Mouse (Mus musculus) lung, postnatal 0 days (tissue): ENCODE measurements around the gene Itga2b.

ENCODE experiments used
- CTCF ChIP-seq: IDR thresholded peaks from 2 replicates; pipeline ENCODE4 v1.5.1; 2016; ENCODE audit warnings: antibody characterized with exemption, mild to moderate bottlenecking
- EP300 ChIP-seq: IDR thresholded peaks from 2 replicates; pipeline ENCODE4 v1.6.1; 2016; ENCODE audit warnings: antibody characterized with exemption, mild to moderate bottlenecking, control low read depth

DNA sequence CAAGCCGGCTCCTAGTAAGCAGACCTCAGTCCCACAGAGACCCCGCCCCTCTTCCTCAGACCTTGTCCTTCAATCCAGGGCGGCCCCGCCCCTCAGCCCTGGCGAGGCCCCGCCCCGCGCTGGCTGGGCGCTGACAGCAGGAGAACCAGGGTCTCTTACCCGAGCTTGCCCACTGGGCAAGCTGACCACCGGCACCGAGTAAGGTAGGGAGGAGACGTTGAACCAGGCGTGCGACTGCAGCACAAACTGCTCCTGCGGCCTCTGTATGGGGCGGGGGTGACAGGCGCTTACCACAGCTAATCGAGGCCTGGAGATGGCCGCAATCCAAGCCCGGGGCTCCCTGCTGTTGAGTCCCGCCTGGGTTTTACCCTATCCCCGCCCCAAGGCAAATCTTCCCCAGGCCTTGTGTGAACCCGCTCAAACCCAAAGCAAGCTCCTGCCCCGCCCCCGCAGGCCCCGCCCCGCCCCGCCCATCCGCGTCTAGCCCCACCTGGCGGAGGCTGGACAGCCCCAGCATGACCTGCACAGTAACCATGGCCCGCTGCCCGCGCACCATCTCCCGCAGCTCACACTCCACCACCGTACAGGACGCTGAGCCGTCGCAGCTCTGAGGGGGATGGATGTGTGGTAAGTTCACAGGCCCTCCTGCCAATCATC, 14.1 kb downstream of the Itga2b start:
- TF ChIP-seq EP300: no peak
- peak; percentile 57 for TF ChIP-seq CTCF
